Mouse (Mus musculus) C2C12 (cell line): Measurements from ENCODE around the gene Slco3a1.

Source experiments
- CTCF ChIP-seq: IDR thresholded peaks from one replicate; pipeline ENCODE4 v1.5.1; 2011; ENCODE audit not compliant: control insufficient read depth, insufficient read depth, insufficient read length
- FOSL1 ChIP-seq: IDR thresholded peaks from one replicate; pipeline ENCODE4 v1.8.0; 2011; ENCODE audit warnings: mild to moderate bottlenecking, low read length; ENCODE audit not compliant: poor library complexity, insufficient read depth, severe bottlenecking
- MAX ChIP-seq: IDR thresholded peaks from one replicate; pipeline ENCODE4 v1.6.1; 2011; ENCODE audit warnings: mild to moderate bottlenecking, control low read depth
- USF1 ChIP-seq: IDR thresholded peaks from one replicate; pipeline ENCODE4 v1.6.1; 2011; ENCODE audit warnings: low read depth, mild to moderate bottlenecking, control low read depth, moderate library complexity

DNA sequence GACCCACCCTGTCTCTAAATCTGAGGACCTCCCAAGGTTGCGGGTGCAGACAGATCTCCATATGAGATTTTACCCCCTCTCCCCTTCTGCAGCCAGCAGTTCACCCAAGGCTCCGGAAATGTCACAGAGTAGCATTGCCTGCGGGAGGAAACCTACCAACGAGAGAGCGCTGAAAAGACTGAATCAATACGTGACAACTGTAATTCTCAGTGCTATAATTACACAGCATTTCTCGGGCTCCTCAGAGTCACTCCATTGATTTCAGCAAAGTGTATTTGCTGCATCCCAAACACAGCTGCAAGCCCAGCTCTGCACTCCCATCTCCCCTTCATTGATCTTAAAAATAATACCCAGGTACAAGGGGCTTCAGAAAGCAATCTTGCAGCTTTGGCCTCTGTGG lies 82.8 kb downstream of the Slco3a1 start:
- TF ChIP-seq CTCF (no peak), USF1 (no peak), FOSL1 (no peak), MAX (no peak)
